ENCODE assay signal across 8 mouse cellular contexts in the genomic region with DNA sequence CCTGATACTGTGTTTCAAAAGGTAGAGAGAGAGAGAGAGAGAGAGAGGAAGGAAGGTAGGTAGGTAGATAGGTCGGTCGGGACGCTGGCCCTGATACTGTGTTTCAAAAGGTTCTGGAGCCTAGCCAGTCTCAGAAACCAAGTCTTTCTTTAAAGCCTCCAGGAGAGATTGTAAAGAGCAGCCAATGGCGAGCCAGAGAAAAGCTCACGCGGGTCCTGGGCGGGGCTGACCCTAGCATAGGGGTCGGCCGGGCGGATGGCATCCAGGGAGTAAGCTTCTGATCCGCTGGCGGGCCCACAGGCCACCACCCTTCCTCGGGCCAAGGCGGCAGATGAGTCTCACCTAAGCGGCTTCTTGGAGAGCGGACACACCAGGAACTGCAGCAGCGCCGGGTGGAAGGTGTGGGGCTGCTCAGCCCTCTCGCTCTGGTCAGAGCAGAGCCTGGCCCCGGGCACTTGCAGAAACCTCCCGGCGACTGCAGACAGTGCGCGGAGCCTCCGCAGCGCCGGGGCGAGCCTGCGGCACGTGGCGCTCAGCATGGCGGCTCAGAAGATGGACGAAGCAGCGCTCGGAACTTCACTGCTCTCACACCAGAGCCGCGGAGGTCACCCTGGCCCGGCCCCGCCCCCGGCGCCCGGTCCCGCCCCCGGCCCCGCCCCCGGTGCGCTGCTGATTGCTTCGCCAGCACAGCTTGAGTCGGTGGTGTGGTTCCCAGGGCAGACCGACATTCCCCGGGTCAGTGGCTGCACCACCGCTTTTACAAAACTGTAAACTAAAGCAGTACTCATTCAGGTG. TPM values are rescaled to one million over a fixed set of nuclear protein-coding genes. Genes with fewer than 3 reads are reported as not detected.
DNase-seq lines count a peak whose midpoint lies in the region; TF ChIP-seq lines count a peak whose summit lies in the region.

A gene (minus strand): TSS at position 612 of the 795 bp plus-strand sequence.

- DNase-seq in ZHBTc4 (ENCODE audit: low read depth, low spot score): peak; percentile 94
- peak; percentile 76 to 81 for DNase-seq in gastrocnemius, adult 8-10 months (ENCODE audit: low spot score in 2 of 2)
- DNase-seq in hindlimb bud, embryonic 11.5 days (ENCODE audit: extremely low spot score, low read depth, low spot score): peak; percentile 24
- DNase-seq in left cerebral cortex, adult 8-10 months (ENCODE audit: low spot score in 2 of 2): peak; percentile 70 to 81
- peak; percentile 89 to 92 for DNase-seq in right cerebral cortex, postnatal 10 days (ENCODE audit: low spot score in 2 of 2)
- DNase-seq in urinary bladder, postnatal 25 days (ENCODE audit: low spot score): peak; percentile 77

- H3K4me1 ChIP-seq in cortical plate, adult 2 months (ENCODE audit: control insufficient read depth, insufficient read depth, low read length): no peaks in the 10 kb centered on the region; the same call in 1 of the 2 replicates
- peaks cover 19% of the 10 kb centered on the region for H3K4me1 ChIP-seq in megakaryocyte, embryonic 14.5 days

- peak within 1 kb of the TSS; percentile 96 for H3K27ac ChIP-seq in cortical plate, adult 2 months (ENCODE audit: insufficient read depth, low read length)

- no peak for TF ChIP-seq CTCF in cortical plate, adult 2 months (IDR thresholded peaks at IDR 0.05; ENCODE audit: extremely low read depth, insufficient read depth, low read length)

- no peaks in the 10 kb centered on the region for H3K9me3 ChIP-seq in megakaryocyte, embryonic 14.5 days

- H3K36me3 ChIP-seq in megakaryocyte, embryonic 14.5 days (replicated peaks; ENCODE audit: low read length): peaks cover 35% of the 10 kb centered on the region

- peak within 1 kb of the TSS; percentile 71 for H3K4me3 ChIP-seq in cortical plate, adult 2 months (ENCODE audit: insufficient read depth, low read length)
- H3K4me3 ChIP-seq in megakaryocyte, embryonic 14.5 days (replicated peaks): peak within 1 kb of the TSS; percentile 96

- TF ChIP-seq POLR2A in cortical plate, adult 2 months (IDR thresholded peaks at IDR 0.05; ENCODE audit: extremely low read depth, insufficient read depth, low read length): peak; percentile 66; the same call in 1 of the 2 replicates

- no peaks in the 10 kb centered on the region for H3K27me3 ChIP-seq in megakaryocyte, embryonic 14.5 days (replicated peaks)

RNA-seq across cellular contexts. Expression of the gene that starts here (rescaled TPM):
- 17.5 and 19.1 TPM in 2 replicates for polyA plus RNA-seq in cortical plate, adult 2 months (2012; rRNA removed)
- total RNA-seq in gastrocnemius, adult 8-10 months (2022): 10 to 100 TPM; 10.2 to 11.1 (median 10.8) TPM
- total RNA-seq in left cerebral cortex, adult 8-10 months (2022): 10 to 100 TPM in 1 of 4 experiments, 1 to 10 TPM in 3; 8.6 to 10.2 (median 9.7) TPM
- polyA plus RNA-seq in megakaryocyte, embryonic 14.5 days (2012; ENCODE audit: insufficient read depth, low replicate concordance): 10.5 and 24.9 TPM in 2 replicates

Comparison
In these comparisons a context has a peak if more than half of its experiments do, and no peak if none do; other contexts are left out.
1. Peak in every context shown above with its lines: DNase-seq, H3K4me3 ChIP-seq and H3K27ac ChIP-seq.
2. DNase-seq: peak in every context shown above with its lines; median percentile 94 in ZHBTc4; 90 in right cerebral cortex, postnatal 10 days; 78 in gastrocnemius, adult 8-10 months; 77 in urinary bladder, postnatal 25 days; 76 in left cerebral cortex, adult 8-10 months; 24 in hindlimb bud, embryonic 11.5 days.